In the genomic region with DNA sequence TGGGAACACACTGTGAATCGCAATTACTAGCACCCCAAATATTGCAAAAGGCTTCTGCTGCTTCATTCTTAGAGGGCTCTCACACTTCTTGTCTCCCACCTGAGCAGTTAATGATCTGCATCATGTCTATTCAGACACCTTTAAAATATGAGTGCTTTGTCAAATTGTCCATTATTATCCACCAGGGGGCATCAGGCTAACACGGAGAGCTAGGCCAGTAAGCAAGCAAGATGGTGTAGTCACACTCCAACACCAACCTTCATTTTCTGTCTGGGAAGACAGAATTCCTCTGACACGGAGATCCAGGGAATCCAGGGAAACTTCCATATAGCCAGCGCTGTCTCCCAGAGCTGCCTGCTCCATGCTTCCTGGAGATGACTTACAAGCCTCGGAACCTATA, we compare ENCODE assay signal across 10 mouse cellular contexts.
DNase-seq lines count a peak whose midpoint lies in the region; ATAC-seq and TF ChIP-seq lines count a peak whose summit lies in the region.
"Had no signal": no experiment of that assay in that cellular context is flagged by ENCODE, and none has a peak within 500 bp of the region (broad histone marks: within the 10 kb centered on the region; RNA-seq: fewer than 3 reads in every experiment).

No protein-coding gene starts in this region.

- ATAC-seq in hindbrain, embryonic 15.5 days (ENCODE audit: low FRiP score, low read depth) = 0 out of 2 replicates have a peak, but pooled peaks have one; percentile 54
- ATAC-seq in Patski = no peak
- ATAC-seq in granulocyte monocyte progenitor cell, adult 5-6 weeks (replicated peaks; ENCODE audit: poor library complexity, severe bottlenecking) = peak; percentile 48; the same call in 1 of the 2 replicates
- ATAC-seq in inflammation-experienced regulatory T-cells, adult 6 months = no peak

- intact Hi-C loops in gastrocnemius, postnatal 14 days (cut with DNase I; ENCODE audit: low total_unique reads) = loop anchor here (10.0 kb wide), 1 partner anchor 82 kb away; a partner anchor contains a TSS

- in situ Hi-C loops in Patski (cut with MboI; ENCODE audit: low pct_unique_long_range_greater_than_20kb) = no loop called here

- no peaks in the 10 kb centered on the region for H3K27me3 ChIP-seq in hindbrain, embryonic 15.5 days
- no peaks in the 10 kb centered on the region for H3K27me3 ChIP-seq in hindbrain, embryonic 10.5 days (ENCODE audit: insufficient read depth, poor library complexity, severe bottlenecking)
- no peaks in the 10 kb centered on the region for H3K27me3 ChIP-seq in Patski
- no peaks in the 10 kb centered on the region for H3K27me3 ChIP-seq in small intestine, adult 2 months (ENCODE audit: control insufficient read depth, insufficient read depth, low read length)
- H3K27me3 ChIP-seq: embryonic facial prominence, embryonic 15.5 days; limb, embryonic 15.5 days had no signal

- TF ChIP-seq CTCF in Patski (IDR thresholded peaks at IDR 0.05) = peak; percentile 72
- peak; percentile 25; the same call in 1 of the 2 replicates for TF ChIP-seq CTCF in small intestine, adult 2 months (IDR thresholded peaks at IDR 0.05; ENCODE audit: extremely low read depth, insufficient read length, insufficient replicate concordance, low read depth, low read length)

- POLR2A ChIA-PET in Patski (lab: Charles Lee) = interaction anchor here (0.6 kb wide), 1 partner anchor 11 kb away, joined by 3 read pairs; no protein-coding TSS in a partner anchor

- H3K4me2 ChIP-seq in hindbrain, embryonic 15.5 days = no peak overlapping the region
- H3K4me2 ChIP-seq: embryonic facial prominence, embryonic 15.5 days; limb, embryonic 15.5 days had no signal

- CTCF ChIA-PET in Patski (lab: Charles Lee) = interaction anchor here (1.2 to 2.3 kb wide), 6 partner anchors 9 to 50 kb away, joined by 3 to 9 read pairs (median 4); no protein-coding TSS in a partner anchor

- peaks cover 47% of the 10 kb centered on the region for H3K36me3 ChIP-seq in hindbrain, embryonic 15.5 days
- peaks cover 97% of the 10 kb centered on the region for H3K36me3 ChIP-seq in hindbrain, embryonic 10.5 days
- H3K36me3 ChIP-seq in small intestine, adult 2 months (ENCODE audit: control insufficient read depth, insufficient read depth, low read length) = peaks cover 46% of the 10 kb centered on the region

- no peak for DNase-seq in hindbrain, embryonic 10.5 days (ENCODE audit: low spot score)
- peak; percentile 44 for DNase-seq in CD4-positive helper T cell, adult 2 months (ENCODE audit: low read depth, low spot score)
- DNase-seq in Patski (ENCODE audit: low read depth, low spot score) = peak; percentile 13
- DNase-seq in gastrocnemius, postnatal 14 days = no peak

- H3K9me3 ChIP-seq in hindbrain, embryonic 15.5 days = no peaks in the 10 kb centered on the region
- H3K9me3 ChIP-seq in hindbrain, embryonic 10.5 days = no peaks in the 10 kb centered on the region
- H3K9me3 ChIP-seq: embryonic facial prominence, embryonic 15.5 days; limb, embryonic 15.5 days had no signal

- no peaks in the 10 kb centered on the region for H3K4me1 ChIP-seq in hindbrain, embryonic 15.5 days (replicated peaks)
- H3K4me1 ChIP-seq in hindbrain, embryonic 10.5 days (replicated peaks) = no peaks in the 10 kb centered on the region
- H3K4me1 ChIP-seq in small intestine, adult 2 months (ENCODE audit: control insufficient read depth, insufficient read depth, insufficient read length, low read length) = no peaks in the 10 kb centered on the region
- H3K4me1 ChIP-seq: embryonic facial prominence, embryonic 15.5 days; limb, embryonic 15.5 days had no signal

- 62% methylated on average over 5 of the region's 5 CpGs for WGBS in hindbrain, embryonic 15.5 days
- 81% methylated on average over 5 of the region's 5 CpGs for WGBS in hindbrain, embryonic 10.5 days
- 67% methylated on average over 5 of the region's 5 CpGs for WGBS in small intestine, adult 2 months

- H3K4me3 ChIP-seq in hindbrain, embryonic 15.5 days = no peak overlapping the region
- no peak overlapping the region for H3K4me3 ChIP-seq in hindbrain, embryonic 10.5 days
- no peak overlapping the region for H3K4me3 ChIP-seq in small intestine, adult 2 months (ENCODE audit: low read depth, low read length)
- H3K4me3 ChIP-seq: embryonic facial prominence, embryonic 15.5 days; limb, embryonic 15.5 days had no signal

- H3K9ac ChIP-seq in hindbrain, embryonic 15.5 days = no peak overlapping the region
- H3K9ac ChIP-seq: embryonic facial prominence, embryonic 15.5 days; limb, embryonic 15.5 days had no signal

- no peak for TF ChIP-seq POLR2A in small intestine, adult 2 months (IDR thresholded peaks at IDR 0.05; ENCODE audit: low read depth, low read length)

- no peak overlapping the region for H3K27ac ChIP-seq in hindbrain, embryonic 15.5 days (replicated peaks)
- no peak overlapping the region for H3K27ac ChIP-seq in hindbrain, embryonic 10.5 days
- H3K27ac ChIP-seq in small intestine, adult 2 months (ENCODE audit: insufficient read depth, low read depth, low read length) = no peak overlapping the region
- H3K27ac ChIP-seq: embryonic facial prominence, embryonic 15.5 days; limb, embryonic 15.5 days had no signal

Comparison
In these comparisons a context has a peak if more than half of its experiments do, and no peak if none do; other contexts are left out.
1. ATAC-seq: peak in hindbrain, embryonic 15.5 days (single experiment) and granulocyte monocyte progenitor cell, adult 5-6 weeks (single experiment); none in Patski (single experiment) and inflammation-experienced regulatory T-cells, adult 6 months (single experiment).
2. DNase-seq: peak in CD4-positive helper T cell, adult 2 months (single experiment) and Patski (single experiment); none in hindbrain, embryonic 10.5 days (single experiment) and gastrocnemius, postnatal 14 days (single experiment).